Mouse (Mus musculus) MEL (cell line): ENCODE measurements around the gene Swt1.
A peak's percentile ranks its signal among the peaks of the same experiment; 100 is the strongest.

ENCODE experiments used
- CTCF ChIP-seq, 3 experiments: IDR thresholded peaks in 2 of 3; conservative IDR thresholded peaks in 1 of 3; 2 replicates each; pipeline ENCODE4 v1.5.1; 2011 to 2012; ENCODE audit warnings: low read length in 3 of 3, low read depth in 2 of 3, mild to moderate bottlenecking in 2 of 3, improper control_type of control experiment in 1 of 3, inconsistent platforms in 1 of 3, mixed read lengths in 1 of 3, moderate library complexity in 1 of 3; ENCODE audit not compliant: control insufficient read depth in 1 of 3, insufficient read depth in 1 of 3, poor library complexity in 1 of 3, severe bottlenecking in 1 of 3
- EP300 ChIP-seq, 2 experiments: IDR thresholded peaks; 2 replicates each; pipeline ENCODE4 v1.6.1; 2011; ENCODE audit warnings: improper control_type of control experiment in 2 of 2, low read length in 2 of 2, low read depth in 1 of 2, mild to moderate bottlenecking in 1 of 2
- KAT2A ChIP-seq: conservative IDR thresholded peaks from 2 replicates; pipeline ENCODE4 v1.6.1; 2012; ENCODE audit warnings: low read depth, low read length, improper control_type of control experiment, inconsistent platforms
- MAZ ChIP-seq: IDR thresholded peaks from 2 replicates; pipeline ENCODE4 v1.6.1; 2012; ENCODE audit warnings: low read depth, mild to moderate bottlenecking, inconsistent platforms, low read length, improper control_type of control experiment
- POLR2A ChIP-seq, 2 experiments: IDR thresholded peaks; 2 replicates each; pipeline ENCODE4 v1.6.1; 2011 to 2012; ENCODE audit warnings: low read length in 2 of 2, mild to moderate bottlenecking in 2 of 2, control low read depth in 1 of 2, improper control_type of control experiment in 1 of 2, low read depth in 1 of 2, moderate library complexity in 1 of 2; ENCODE audit not compliant: control insufficient read depth in 1 of 2, insufficient read depth in 1 of 2, poor library complexity in 1 of 2
- ZNF384 ChIP-seq: IDR thresholded peaks from 2 replicates; pipeline ENCODE4 v1.6.1; 2012; ENCODE audit warnings: low read depth, mild to moderate bottlenecking, inconsistent platforms, low read length, improper control_type of control experiment

GRCm38 (mm10) chr1:151338234-151338633, 90.0 kb downstream of the Swt1 start:
- TF ChIP-seq EP300 (IDR thresholded peaks at IDR 0.05; ENCODE audit: low read depth in 1 of 2, low read length in 2 of 2) (no peak), CTCF (IDR thresholded peaks at IDR 0.05 in 2 of 3, conservative IDR thresholded peaks at IDR 0.05 in 1 of 3; ENCODE audit: control insufficient read depth in 1 of 3, insufficient read depth in 1 of 3, low read depth in 2 of 3, low read length in 3 of 3, poor library complexity in 1 of 3, severe bottlenecking in 1 of 3) (no peak), POLR2A (IDR thresholded peaks at IDR 0.05; ENCODE audit: control insufficient read depth in 1 of 2, insufficient read depth in 1 of 2, low read depth in 1 of 2, low read length in 2 of 2, poor library complexity in 1 of 2) (no peak), KAT2A (no peak), ZNF384 (peak; percentile 65), MAZ (no peak)
